Mouse (Mus musculus): ENCODE measurements at regions not wholly inside any gene's neighbourhood (a gene's known extent, or its start where the extent isn't known, plus 50 kb on each side); places are given as distances from the start of the nearest gene placed in this dataset.

GRCm38 (mm10) chr11:24426995-24427883 is 349.4 kb downstream of the Bcl11a start:
- no peaks in the 10 kb centered on the region for H3K4me1 ChIP-seq (ENCODE audit: control insufficient read depth in 2 of 2, insufficient read depth in 2 of 2, low read length in 2 of 2)
- H3K27ac ChIP-seq (replicated peaks in 1 of 2; ENCODE audit: control insufficient read depth in 1 of 2, insufficient read depth in 1 of 2, low read depth in 2 of 2, low read length in 2 of 2) = no peak overlapping the region
- ATAC-seq (ENCODE audit: insufficient number of reproducible peaks, insufficient read depth, low FRiP score, low read depth) = no peak
- H3K4me2 ChIP-seq (ENCODE audit: low read length) = no peak overlapping the region
- no peak overlapping the region for H3K4me3 ChIP-seq (ENCODE audit: control insufficient read depth in 1 of 2, insufficient read depth in 1 of 2, low read depth in 1 of 2, low read length in 2 of 2)
- no peaks in the 10 kb centered on the region for H3K9me3 ChIP-seq (ENCODE audit: control insufficient read depth, low read length)
- no peaks in the 10 kb centered on the region for H3K36me3 ChIP-seq (ENCODE audit: control insufficient read depth, insufficient read depth, low read length)
- no peaks in the 10 kb centered on the region for H3K27me3 ChIP-seq (ENCODE audit: control insufficient read depth, insufficient read depth, low read length)
- no peak overlapping the region for H3K9ac ChIP-seq (ENCODE audit: low read length)
- WGBS = 28% methylated on average over 5 of the region's 5 CpGs

DNA sequence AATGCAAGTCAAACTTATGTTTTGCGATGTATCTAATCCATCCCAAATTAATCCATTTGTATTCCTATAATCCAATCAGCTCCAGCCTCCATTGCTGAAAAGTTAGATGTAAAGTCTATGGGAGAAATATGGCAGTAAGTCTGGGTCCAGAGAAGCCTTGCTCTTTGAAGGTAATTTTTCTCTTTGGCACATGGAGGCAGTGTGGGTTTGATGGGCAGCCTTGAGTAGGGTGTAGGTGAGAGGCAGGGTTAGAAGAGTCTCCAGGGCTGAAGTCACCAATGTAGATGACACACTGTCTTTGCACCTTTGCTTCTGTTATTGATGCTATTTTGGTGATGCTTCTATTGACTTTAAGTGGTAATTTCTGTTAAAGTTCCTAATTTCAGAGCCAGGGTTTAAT is 370.8 kb downstream of the Bcl11a start:
- Histone ChIP-seq H3K9ac (ENCODE audit: low read length) (no peak overlapping the region), H3K27ac (replicated peaks in 1 of 2; ENCODE audit: control insufficient read depth in 1 of 2, insufficient read depth in 1 of 2, low read depth in 2 of 2, low read length in 2 of 2) (no peak overlapping the region), H3K27me3 (ENCODE audit: control insufficient read depth, insufficient read depth, low read length) (no peaks in the 10 kb centered on the region), H3K4me1 (ENCODE audit: control insufficient read depth in 2 of 2, insufficient read depth in 2 of 2, low read length in 2 of 2) (no peaks in the 10 kb centered on the region), H3K9me3 (ENCODE audit: control insufficient read depth, low read length) (no peaks in the 10 kb centered on the region), H3K36me3 (ENCODE audit: control insufficient read depth, insufficient read depth, low read length) (no peaks in the 10 kb centered on the region), H3K4me3 (ENCODE audit: control insufficient read depth in 1 of 2, insufficient read depth in 1 of 2, low read depth in 1 of 2, low read length in 2 of 2) (no peak overlapping the region), H3K4me2 (ENCODE audit: low read length) (no peak overlapping the region)
- no peak for ATAC-seq (ENCODE audit: insufficient number of reproducible peaks, insufficient read depth, low FRiP score, low read depth)
- WGBS = 95% methylated on average over 1 of the region's 1 CpGs

DNA sequence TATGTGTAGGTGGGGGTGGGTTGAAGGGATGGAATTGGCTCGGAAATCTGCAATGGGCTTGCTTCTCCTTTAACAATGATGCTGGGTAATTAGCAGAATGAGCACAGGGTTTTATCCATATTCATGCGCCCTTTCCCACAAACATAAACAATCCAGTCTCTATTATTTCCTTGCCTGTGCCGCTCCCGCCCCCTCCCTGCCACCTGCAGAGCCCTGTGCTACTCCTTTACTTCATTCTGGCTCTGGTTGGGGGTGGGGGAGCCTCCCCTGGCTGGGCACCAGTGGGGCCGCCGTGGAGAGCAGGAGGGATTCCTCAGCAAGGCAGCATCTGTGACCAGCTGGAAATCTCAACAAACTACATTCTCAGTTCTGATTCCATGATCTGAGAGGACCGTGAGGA is 374.4 kb downstream of the Bcl11a start:
- no peak for ATAC-seq (ENCODE audit: insufficient number of reproducible peaks, insufficient read depth, low FRiP score, low read depth)
- no peaks in the 10 kb centered on the region for H3K27me3 ChIP-seq (ENCODE audit: control insufficient read depth, insufficient read depth, low read length)
- no peak overlapping the region for H3K27ac ChIP-seq (replicated peaks in 1 of 2; ENCODE audit: control insufficient read depth in 1 of 2, insufficient read depth in 1 of 2, low read depth in 2 of 2, low read length in 2 of 2)
- H3K4me2 ChIP-seq (ENCODE audit: low read length) = no peak overlapping the region
- H3K9ac ChIP-seq (ENCODE audit: low read length) = no peak overlapping the region
- H3K4me1 ChIP-seq (ENCODE audit: control insufficient read depth in 2 of 2, insufficient read depth in 2 of 2, low read length in 2 of 2) = no peaks in the 10 kb centered on the region
- no peaks in the 10 kb centered on the region for H3K9me3 ChIP-seq (ENCODE audit: control insufficient read depth, low read length)
- 68% methylated on average over 7 of the region's 7 CpGs for WGBS
- no peak overlapping the region for H3K4me3 ChIP-seq (ENCODE audit: control insufficient read depth in 1 of 2, insufficient read depth in 1 of 2, low read depth in 1 of 2, low read length in 2 of 2)
- H3K36me3 ChIP-seq (ENCODE audit: control insufficient read depth, insufficient read depth, low read length) = no peaks in the 10 kb centered on the region

DNA sequence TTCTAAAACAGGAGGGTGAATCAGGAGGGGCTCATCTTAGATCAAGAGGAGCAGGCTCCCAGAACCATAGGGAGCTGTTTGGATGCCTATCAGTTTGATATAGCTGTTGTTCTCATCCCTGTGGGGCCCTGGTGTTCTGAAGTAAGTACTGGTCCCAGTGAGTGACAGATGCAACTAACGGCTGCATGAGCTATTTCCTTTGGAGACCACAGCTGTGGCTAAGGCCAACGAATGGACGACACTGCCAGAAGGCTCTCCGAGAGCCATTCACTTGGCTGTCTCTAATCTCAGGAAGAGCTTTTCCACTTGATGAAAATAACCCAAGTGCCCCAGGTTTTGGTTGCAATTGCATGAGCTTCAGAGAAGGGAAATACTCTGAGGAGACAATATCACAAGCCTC is 386.8 kb downstream of the Bcl11a start:
- H3K27ac ChIP-seq (replicated peaks in 1 of 2; ENCODE audit: control insufficient read depth in 1 of 2, insufficient read depth in 1 of 2, low read depth in 2 of 2, low read length in 2 of 2) = no peak overlapping the region
- H3K4me3 ChIP-seq (ENCODE audit: control insufficient read depth in 1 of 2, insufficient read depth in 1 of 2, low read depth in 1 of 2, low read length in 2 of 2) = no peak overlapping the region
- no peak overlapping the region for H3K4me2 ChIP-seq (ENCODE audit: low read length)
- ATAC-seq (ENCODE audit: insufficient number of reproducible peaks, insufficient read depth, low FRiP score, low read depth) = no peak
- WGBS = 34% methylated on average over 4 of the region's 4 CpGs
- no peak overlapping the region for H3K9ac ChIP-seq (ENCODE audit: low read length)
- no peaks in the 10 kb centered on the region for H3K27me3 ChIP-seq (ENCODE audit: control insufficient read depth, insufficient read depth, low read length)
- H3K9me3 ChIP-seq (ENCODE audit: control insufficient read depth, low read length) = no peaks in the 10 kb centered on the region
- 0 out of 4 replicates have a peak, but pooled peaks cover 0 to 3% of the 10 kb centered on the region in 2 experiments for H3K4me1 ChIP-seq (ENCODE audit: control insufficient read depth in 2 of 2, insufficient read depth in 2 of 2, low read length in 2 of 2)
- H3K36me3 ChIP-seq (ENCODE audit: control insufficient read depth, insufficient read depth, low read length) = no peaks in the 10 kb centered on the region

DNA sequence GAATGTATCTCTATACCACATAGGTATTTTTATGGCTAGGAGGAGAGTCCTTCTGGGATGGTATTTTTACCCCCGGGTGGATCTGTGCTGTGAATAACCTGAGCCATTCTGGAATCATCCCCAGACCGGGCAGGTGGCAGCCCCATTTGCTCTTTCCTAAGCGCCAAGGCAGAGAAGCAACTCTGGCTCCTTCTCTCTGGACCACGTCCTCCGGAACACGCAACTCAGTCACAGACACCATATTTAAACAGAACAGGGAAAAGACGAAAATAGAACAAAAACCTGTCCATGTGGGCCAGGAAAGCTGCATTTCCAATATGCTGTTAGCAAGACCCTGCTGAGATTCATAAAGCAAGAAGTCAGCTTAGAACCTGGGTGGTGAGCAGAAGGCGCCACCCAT is 389.6 kb downstream of the Bcl11a start:
- no peak overlapping the region for H3K4me3 ChIP-seq (ENCODE audit: control insufficient read depth in 1 of 2, insufficient read depth in 1 of 2, low read depth in 1 of 2, low read length in 2 of 2)
- 89% methylated on average over 8 of the region's 8 CpGs for WGBS
- no peaks in the 10 kb centered on the region for H3K27me3 ChIP-seq (ENCODE audit: control insufficient read depth, insufficient read depth, low read length)
- no peak overlapping the region for H3K9ac ChIP-seq (ENCODE audit: low read length)
- H3K4me2 ChIP-seq (ENCODE audit: low read length) = no peak overlapping the region
- H3K36me3 ChIP-seq (ENCODE audit: control insufficient read depth, insufficient read depth, low read length) = no peaks in the 10 kb centered on the region
- H3K27ac ChIP-seq (replicated peaks in 1 of 2; ENCODE audit: control insufficient read depth in 1 of 2, insufficient read depth in 1 of 2, low read depth in 2 of 2, low read length in 2 of 2) = no peak overlapping the region
- no peak for ATAC-seq (ENCODE audit: insufficient number of reproducible peaks, insufficient read depth, low FRiP score, low read depth)
- H3K9me3 ChIP-seq (ENCODE audit: control insufficient read depth, low read length) = no peaks in the 10 kb centered on the region
- H3K4me1 ChIP-seq (ENCODE audit: control insufficient read depth in 2 of 2, insufficient read depth in 2 of 2, low read length in 2 of 2) = 0 out of 4 replicates have a peak, but pooled peaks cover 0 to 6% of the 10 kb centered on the region in 2 experiments

GRCm38 (mm10) chr11:24470469-24470868 is 392.6 kb downstream of the Bcl11a start:
- 0 out of 4 replicates have a peak, but pooled peaks cover 0 to 3% of the 10 kb centered on the region in 2 experiments for H3K4me1 ChIP-seq (ENCODE audit: control insufficient read depth in 2 of 2, insufficient read depth in 2 of 2, low read length in 2 of 2)
- no peaks in the 10 kb centered on the region for H3K36me3 ChIP-seq (ENCODE audit: control insufficient read depth, insufficient read depth, low read length)
- no peak overlapping the region for H3K9ac ChIP-seq (ENCODE audit: low read length)
- no peaks in the 10 kb centered on the region for H3K27me3 ChIP-seq (ENCODE audit: control insufficient read depth, insufficient read depth, low read length)
- ATAC-seq (ENCODE audit: insufficient number of reproducible peaks, insufficient read depth, low FRiP score, low read depth) = no peak
- H3K27ac ChIP-seq (replicated peaks in 1 of 2; ENCODE audit: control insufficient read depth in 1 of 2, insufficient read depth in 1 of 2, low read depth in 2 of 2, low read length in 2 of 2) = no peak overlapping the region
- H3K9me3 ChIP-seq (ENCODE audit: control insufficient read depth, low read length) = no peaks in the 10 kb centered on the region
- H3K4me2 ChIP-seq (ENCODE audit: low read length) = no peak overlapping the region
- no peak overlapping the region for H3K4me3 ChIP-seq (ENCODE audit: control insufficient read depth in 1 of 2, insufficient read depth in 1 of 2, low read depth in 1 of 2, low read length in 2 of 2)

DNA sequence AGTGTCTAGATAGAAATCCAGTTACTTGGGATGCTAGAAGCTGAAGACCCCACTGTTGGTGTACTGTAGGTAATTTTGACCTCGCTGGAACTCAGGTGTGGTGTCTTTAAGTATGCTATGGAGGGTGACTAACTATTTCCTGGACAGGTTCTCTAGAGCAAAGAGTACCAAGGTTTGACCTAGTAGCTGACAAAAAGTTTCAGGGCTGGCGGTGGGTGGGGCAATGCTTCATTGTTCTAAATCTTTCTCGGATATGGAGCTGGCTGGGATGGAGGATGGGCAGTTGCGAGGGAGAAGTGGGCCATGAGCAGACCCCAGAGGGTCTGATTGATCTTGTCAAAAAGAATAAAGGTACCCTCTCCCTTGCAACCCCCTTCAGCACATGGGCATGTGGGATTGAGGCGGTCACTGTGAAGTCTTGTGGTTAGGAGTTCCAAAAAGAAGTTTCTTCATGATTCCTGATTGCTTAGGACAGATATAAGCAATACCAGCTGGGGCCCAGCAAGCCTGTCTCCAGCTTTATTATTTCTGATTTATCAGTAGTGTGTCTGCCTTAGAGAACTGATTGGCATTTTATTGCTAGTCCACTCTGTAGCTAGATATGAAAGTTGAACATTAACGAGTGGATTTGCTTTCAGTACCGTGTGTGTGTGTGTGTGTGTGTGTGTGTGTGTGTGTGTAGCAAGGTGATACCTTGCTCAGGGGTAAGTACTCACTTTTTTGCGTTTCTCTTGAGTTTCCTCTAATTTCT is 394.9 kb downstream of the Bcl11a start:
- H3K9me3 ChIP-seq (ENCODE audit: control insufficient read depth, low read length) = no peaks in the 10 kb centered on the region
- 82% methylated on average over 8 of the region's 8 CpGs for WGBS
- no peaks in the 10 kb centered on the region for H3K36me3 ChIP-seq (ENCODE audit: control insufficient read depth, insufficient read depth, low read length)
- H3K9ac ChIP-seq (ENCODE audit: low read length) = no peak overlapping the region
- H3K27me3 ChIP-seq (ENCODE audit: control insufficient read depth, insufficient read depth, low read length) = no peaks in the 10 kb centered on the region
- no peak overlapping the region for H3K27ac ChIP-seq (replicated peaks in 1 of 2; ENCODE audit: control insufficient read depth in 1 of 2, insufficient read depth in 1 of 2, low read depth in 2 of 2, low read length in 2 of 2)
- ATAC-seq (ENCODE audit: insufficient number of reproducible peaks, insufficient read depth, low FRiP score, low read depth) = no peak
- H3K4me1 ChIP-seq (ENCODE audit: control insufficient read depth in 2 of 2, insufficient read depth in 2 of 2, low read length in 2 of 2) = 0 out of 4 replicates have a peak, but pooled peaks cover 0 to 3% of the 10 kb centered on the region in 2 experiments
- H3K4me2 ChIP-seq (ENCODE audit: low read length) = no peak overlapping the region
- H3K4me3 ChIP-seq (ENCODE audit: control insufficient read depth in 1 of 2, insufficient read depth in 1 of 2, low read depth in 1 of 2, low read length in 2 of 2) = no peak overlapping the region

All from heart, embryonic 14.5 days (tissue).